Mouse (Mus musculus): ENCODE results near the gene Scd2.
"Not testable (repeated sequence)": the region's sequence is repeated elsewhere in the genome, so short reads cannot be mapped to it uniquely, and the experiment has no call there.

Gene Scd2

GRCm38 (mm10) chr19:44297068-44297760 is 3.7 kb downstream of the Scd2 start:
- no peak for DNase-seq (ENCODE audit: low spot score)

GRCm38 (mm10) chr19:44297862-44298261 is 4.4 kb downstream of the Scd2 start:
- no peak for DNase-seq (ENCODE audit: low spot score)

- no peak for DNase-seq (ENCODE audit: low spot score)
These were observed 5.6 kb downstream of the Scd2 start for GRCm38 (mm10) chr19:44299078-44299477.

- DNase-seq (ENCODE audit: low spot score): no peak
These were observed 6.4 kb downstream of the Scd2 start for GRCm38 (mm10) chr19:44299902-44300301.

GRCm38 (mm10) chr19:44300520-44300919 is 7.0 kb downstream of the Scd2 start:
- DNase-seq (ENCODE audit: low spot score): no peak

GRCm38 (mm10) chr19:44301176-44301575 is 7.7 kb downstream of the Scd2 start:
- DNase-seq (ENCODE audit: low spot score): no peak

GRCm38 (mm10) chr19:44301671-44302305 is 8.3 kb downstream of the Scd2 start:
- no peak for DNase-seq (ENCODE audit: low spot score)

- no peak for DNase-seq (ENCODE audit: low spot score)
These were observed 9.4 kb downstream of the Scd2 start for GRCm38 (mm10) chr19:44302901-44303300.

GRCm38 (mm10) chr19:44303502-44303901 is 10.0 kb downstream of the Scd2 start:
- DNase-seq (ENCODE audit: low spot score): no peak

GRCm38 (mm10) chr19:44304419-44304818 is 10.9 kb downstream of the Scd2 start:
- no peak for DNase-seq (ENCODE audit: low spot score)

GRCm38 (mm10) chr19:44304851-44305510 is 11.5 kb downstream of the Scd2 start:
- no peak for DNase-seq (ENCODE audit: low spot score)

GRCm38 (mm10) chr19:44305701-44306100 is 12.2 kb downstream of the Scd2 start:
- DNase-seq (ENCODE audit: low spot score): no peak

GRCm38 (mm10) chr19:44306171-44306570 is 12.7 kb downstream of the Scd2 start:
- no peak for DNase-seq (ENCODE audit: low spot score)

GRCm38 (mm10) chr19:44307101-44307914 is 13.8 kb downstream of the Scd2 start:
- no peak for DNase-seq (ENCODE audit: low spot score)

- no peak for DNase-seq (ENCODE audit: low spot score)
These were observed 14.5 kb downstream of the Scd2 start for GRCm38 (mm10) chr19:44307915-44308470.

GRCm38 (mm10) chr19:44308611-44309246 is 15.3 kb downstream of the Scd2 start:
- DNase-seq (ENCODE audit: low spot score): no peak

- no peak for DNase-seq (ENCODE audit: low spot score)
These were observed 16.1 kb downstream of the Scd2 start for GRCm38 (mm10) chr19:44309351-44310154.

- not testable (repeated sequence) for DNase-seq (ENCODE audit: low spot score)
These were observed 16.7 kb downstream of the Scd2 start for GRCm38 (mm10) chr19:44310155-44310575.

- no peak for DNase-seq (ENCODE audit: low spot score)
These were observed 17.3 kb downstream of the Scd2 start for GRCm38 (mm10) chr19:44310814-44311213.

GRCm38 (mm10) chr19:44311306-44312006 is 18.0 kb downstream of the Scd2 start:
- DNase-seq (ENCODE audit: low spot score): no peak

Data from ovary, postnatal 10 days (tissue).